Mouse (Mus musculus) heart, embryonic 16.5 days (tissue): Measurements from ENCODE around the gene Map3k14. TPM values are rescaled to one million over a fixed set of nuclear protein-coding genes. Genes with fewer than 3 reads are reported as not detected.

Experiments used
- ATAC-seq: fragments of 200-750 bp; cut with Nextera tagmentation; replicated peaks from 2 replicates; pipeline ENCODE4 v1.8.0; 2017; ENCODE audit warnings: moderate number of reproducible peaks; ENCODE audit not compliant: insufficient read depth, low FRiP score; ENCODE audit errors: extremely low read depth
- H3K27ac ChIP-seq: fragments of 300-500 bp; sonication (generic); 2 replicates; pipeline ENCODE4 v1.5.1; 2014; ENCODE audit warnings: mild to moderate bottlenecking, low read length, control low read depth, moderate library complexity
- H3K27me3 ChIP-seq: fragments of 300-500 bp; sonication (generic); 2 replicates; pipeline ENCODE4 v1.6.1; 2014; ENCODE audit warnings: low read length, mixed read lengths; ENCODE audit not compliant: control insufficient read depth, insufficient read depth
- H3K36me3 ChIP-seq: fragments of 300-500 bp; sonication (generic); 2 replicates; pipeline ENCODE4 v1.6.1; 2014; ENCODE audit not compliant: control insufficient read depth, insufficient read depth
- H3K4me1 ChIP-seq: fragments of 300-500 bp; sonication (generic); 2 replicates; pipeline ENCODE4 v1.6.1; 2014; ENCODE audit warnings: low read length, mixed read lengths; ENCODE audit not compliant: control insufficient read depth, insufficient read depth
- H3K4me2 ChIP-seq: fragments of 300-500 bp; sonication (generic); 2 replicates; pipeline ENCODE4 v1.6.1; 2014; ENCODE audit warnings: low read depth, mild to moderate bottlenecking, control low read depth, low read length
- H3K4me3 ChIP-seq: fragments of 300-500 bp; sonication (generic); 2 replicates; pipeline ENCODE4 v1.5.1; 2014; ENCODE audit warnings: mild to moderate bottlenecking, control low read depth, low read length
- H3K9ac ChIP-seq: fragments of 300-500 bp; sonication (generic); 2 replicates; pipeline ENCODE4 v1.6.1; 2014; ENCODE audit warnings: low read length, control low read depth
- H3K9me3 ChIP-seq: fragments of 300-500 bp; sonication (generic); replicated peaks from 2 replicates; pipeline ENCODE4 v1.6.1; 2016; ENCODE audit warnings: low read length; ENCODE audit not compliant: control insufficient read depth
- WGBS: fragments of 180-500 bp; shearing (Covaris S2); extraction: QIAGEN DNeasy Blood & Tissue Kit; methylation state at CpG from one replicate; pipeline ENCODE4 v1.1.7; 2014; 5-methylcytosine and 5-hydroxymethylcytosine counted together
- polyA plus RNA-seq: library from polyadenylated mRNA; unstranded; fragments of >200 nt; fragmentation: Nextera tagmentation; extraction: Ambion mirVana; gene quantifications from 2 replicates; pipeline ENCODE4 v1.2.1, GENCODE M21; 2015

Map3k14 gene
- polyA plus RNA-seq, 1 experiment from 2014 or later, result 4.8 TPM

- Histone ChIP-seq H3K4me3 (peak overlapping the region; percentile 69), H3K36me3 (no peaks in the 10 kb centered on the region), H3K9me3 (no peaks in the 10 kb centered on the region), H3K27ac (no peak overlapping the region), H3K9ac (no peak overlapping the region; the same call in 1 of the 2 replicates), H3K4me2 (peak overlapping the region; percentile 97), H3K27me3 (peaks cover 18% of the 10 kb centered on the region), H3K4me1 (peaks cover 18% of the 10 kb centered on the region)
- ATAC-seq, result no peak
- 49% methylated on average over 3 of the region's 3 CpGs for WGBS
These were observed 97.2 kb downstream of the Map3k14 start for GRCm38 (mm10) chr11:103170111-103170493.

Other genes with a start within 250 kb of the Map3k14 start
- gene Nmt1, start 239.3 kb downstream of the Map3k14 start, polyA plus RNA-seq, result 39.1 and 41.7 TPM in 2 replicates
- gene Dcakd, start 239.1 kb downstream of the Map3k14 start, polyA plus RNA-seq, result 66.9 and 77.5 TPM in 2 replicates
- 13.6 and 17.0 TPM in 2 replicates for gene Plcd3, start 165.8 kb downstream of the Map3k14 start, polyA plus RNA-seq
- 21.5 and 21.8 TPM in 2 replicates for gene Acbd4, start 165.8 kb downstream of the Map3k14 start, polyA plus RNA-seq
- gene Hexim1, start 151.2 kb downstream of the Map3k14 start, polyA plus RNA-seq, result 2.9 TPM in 2 replicates
- 6.1 and 7.4 TPM in 2 replicates for gene Hexim2, start 135.0 kb downstream of the Map3k14 start, polyA plus RNA-seq
- 4.0 and 7.6 TPM in 2 replicates for gene Fmnl1, start 96.4 kb downstream of the Map3k14 start, polyA plus RNA-seq
- gene 1700023F06Rik, start 58.9 kb downstream of the Map3k14 start, polyA plus RNA-seq, result 0.17 and 0.25 TPM in 2 replicates
- not detected in 2 replicates for gene Spata32, start 49.0 kb downstream of the Map3k14 start, polyA plus RNA-seq
- gene Arhgap27, start 96.2 kb upstream of the Map3k14 start, polyA plus RNA-seq, result 7.5 and 8.5 TPM in 2 replicates
- 5.9 and 6.1 TPM in 2 replicates for gene Plekhm1, start 145.2 kb upstream of the Map3k14 start, polyA plus RNA-seq
- not detected in 2 replicates for gene Lrrc37a, start 237.1 kb upstream of the Map3k14 start, polyA plus RNA-seq